Mouse (Mus musculus) bone marrow macrophage, adult 2 months (primary cell): ENCODE measurements around the gene Lsmem1.

ENCODE experiments used
- CTCF ChIP-seq: IDR thresholded peaks from 2 replicates; pipeline ENCODE4 v1.5.1; 2012; ENCODE audit warnings: low read depth, mild to moderate bottlenecking, low read length, moderate library complexity
- POLR2A ChIP-seq: IDR thresholded peaks from 2 replicates; pipeline ENCODE4 v1.6.1; 2012; ENCODE audit warnings: mild to moderate bottlenecking, low read depth, low read length, borderline replicate concordance

DNA sequence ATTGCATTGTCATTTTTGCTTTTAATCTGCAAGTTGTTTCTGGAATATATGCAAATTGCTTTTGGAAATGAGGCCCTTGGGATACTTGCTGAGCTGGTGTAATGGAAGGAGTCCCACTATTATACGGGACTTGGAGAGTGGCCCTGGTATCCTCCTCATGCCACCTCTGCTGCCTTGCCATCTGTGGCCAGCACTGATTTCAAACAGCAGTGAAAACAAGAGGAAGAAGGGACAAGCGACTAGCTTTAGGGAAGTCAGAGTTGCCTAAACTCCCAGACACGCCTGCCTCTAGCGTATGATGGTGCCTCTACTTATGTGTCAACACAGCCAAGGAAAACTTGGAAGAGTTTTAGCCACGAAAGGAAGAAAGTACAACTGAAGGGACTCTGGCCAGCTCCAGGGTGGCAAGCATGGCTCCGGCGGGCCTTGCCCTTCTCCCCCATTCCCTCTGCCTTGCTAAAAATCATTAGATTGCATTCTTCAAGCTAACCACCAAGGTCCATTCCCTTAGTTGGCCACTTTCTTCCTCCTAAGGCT lies 46.2 kb upstream of the Lsmem1 start:
- TF ChIP-seq CTCF (no peak), POLR2A (no peak)
